Mouse (Mus musculus): ENCODE measurements around the gene Cyb5r2. TPM values are rescaled to one million over a fixed set of nuclear protein-coding genes. Genes with fewer than 3 reads are reported as not detected.

Cyb5r2 gene
- polyA plus RNA-seq, 1 experiment from 2014 or later: 0.08 TPM

GRCm38 (mm10) chr7:107722536-107722935 is 35.3 kb downstream of the Cyb5r2 start:
- no peak for DNase-seq (ENCODE audit: low spot score)

GRCm38 (mm10) chr7:107720771-107721170 is 37.1 kb downstream of the Cyb5r2 start:
- DNase-seq (ENCODE audit: low spot score): no peak

- DNase-seq (ENCODE audit: low spot score): no peak
Measured at GRCm38 (mm10) chr7:107714067-107714466, 43.8 kb downstream of the Cyb5r2 start.

- no peak for DNase-seq (ENCODE audit: low spot score)
Measured at GRCm38 (mm10) chr7:107712743-107713142, 45.1 kb downstream of the Cyb5r2 start.

- DNase-seq (ENCODE audit: low spot score): peak; percentile 92
Measured at GRCm38 (mm10) chr7:107708491-107709112, 49.2 kb downstream of the Cyb5r2 start.

- peak; percentile 93 for DNase-seq (ENCODE audit: low spot score)
Measured at GRCm38 (mm10) chr7:107707650-107708049, 50.2 kb downstream of the Cyb5r2 start.

GRCm38 (mm10) chr7:107705941-107706340 is 51.9 kb downstream of the Cyb5r2 start:
- no peak for DNase-seq (ENCODE audit: low spot score)

DNA sequence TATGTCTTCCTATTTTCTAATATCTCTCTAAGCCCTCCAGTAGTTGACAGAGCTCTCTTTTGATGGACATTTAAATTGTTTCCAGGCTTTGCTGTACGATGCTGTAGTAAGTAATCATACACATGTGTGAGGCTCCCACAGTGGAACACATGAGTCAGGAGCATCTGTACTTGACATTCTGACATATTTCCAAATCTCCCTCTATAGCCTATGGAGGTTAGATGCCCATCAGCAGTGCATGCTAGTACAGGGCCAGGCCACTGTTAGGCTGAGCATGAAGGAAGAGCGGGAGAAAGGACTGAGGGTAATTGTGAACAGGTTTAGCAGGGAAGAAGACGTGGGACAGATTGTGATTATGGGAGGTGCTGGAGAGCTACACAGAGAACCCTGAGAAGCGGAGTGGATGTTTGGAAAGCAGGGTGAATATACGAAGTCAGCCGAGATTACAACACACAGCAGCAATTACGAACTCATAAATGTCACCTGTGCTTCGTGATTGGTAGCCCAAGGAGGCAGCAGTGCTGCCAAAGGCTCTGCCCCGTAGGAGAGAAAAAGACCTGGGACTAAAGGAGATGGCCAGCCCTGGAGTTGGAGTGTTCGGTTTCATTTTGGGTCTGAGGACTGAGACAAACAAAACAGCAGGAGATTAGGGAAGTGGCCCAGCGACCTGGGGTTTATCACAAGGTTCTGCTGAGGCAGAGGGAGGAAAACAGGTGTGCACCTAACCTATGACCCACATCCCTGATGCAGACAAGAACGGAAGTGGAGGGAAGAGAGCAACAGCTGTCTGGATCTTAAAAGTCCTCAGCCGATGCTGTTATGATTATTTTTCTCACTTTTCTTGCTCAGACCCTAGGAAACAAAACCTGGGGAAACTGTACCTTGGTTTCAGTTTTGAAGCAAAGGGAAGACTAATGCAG is 55.1 kb downstream of the Cyb5r2 start:
- DNase-seq (ENCODE audit: low spot score): peak; percentile 77

DNA sequence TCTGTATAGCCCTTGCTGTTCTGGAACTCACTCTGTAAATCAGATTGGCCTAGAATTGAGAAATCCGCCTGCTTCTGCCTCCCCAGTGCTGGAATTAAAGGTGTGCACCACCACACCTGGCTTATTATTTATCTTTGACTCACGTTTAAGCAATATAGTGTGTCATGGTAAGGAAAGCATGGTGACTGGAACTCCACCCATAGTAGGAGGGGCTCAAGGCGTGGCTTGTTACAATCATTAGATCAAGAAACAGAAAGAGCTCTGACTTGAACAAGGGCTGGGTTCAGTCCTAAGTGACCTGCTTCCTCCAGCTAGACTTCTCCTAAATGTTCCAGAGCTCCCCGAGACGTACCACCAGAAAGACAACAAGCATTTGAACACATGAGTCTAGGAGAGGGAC is 57.2 kb downstream of the Cyb5r2 start:
- DNase-seq (ENCODE audit: low spot score): no peak

GRCm38 (mm10) chr7:107699926-107700325 is 57.9 kb downstream of the Cyb5r2 start:
- no peak for DNase-seq (ENCODE audit: low spot score)

Other genes starting within 250 kb of the Cyb5r2 start
- 12.7 and 14.3 TPM in 2 replicates for gene Olfml1, start 190.6 kb downstream of the Cyb5r2 start, polyA plus RNA-seq (2015; fragmentation: Nextera tagmentation; extraction: Ambion mirVana)
- gene Ppfibp2, start 162.8 kb downstream of the Cyb5r2 start, polyA plus RNA-seq (2015; fragmentation: Nextera tagmentation; extraction: Ambion mirVana): 2.4 and 3.0 TPM in 2 replicates
- not detected in 2 replicates for gene 5330417H12Rik, start 132.9 kb downstream of the Cyb5r2 start, polyA plus RNA-seq (2015; fragmentation: Nextera tagmentation; extraction: Ambion mirVana)
- gene Ovch2, start 43.2 kb upstream of the Cyb5r2 start, polyA plus RNA-seq (2015; fragmentation: Nextera tagmentation; extraction: Ambion mirVana): not detected in 2 replicates
- gene Olfr467, start 54.2 kb upstream of the Cyb5r2 start, polyA plus RNA-seq (2015; fragmentation: Nextera tagmentation; extraction: Ambion mirVana): not detected in 2 replicates
- not detected in 2 replicates for gene Olfr469, start 67.5 kb upstream of the Cyb5r2 start, polyA plus RNA-seq (2015; fragmentation: Nextera tagmentation; extraction: Ambion mirVana)
- not detected in 2 replicates for gene Olfr470, start 89.5 kb upstream of the Cyb5r2 start, polyA plus RNA-seq (2015; fragmentation: Nextera tagmentation; extraction: Ambion mirVana)
- not detected in 2 replicates for gene Olfr472, start 139.9 kb upstream of the Cyb5r2 start, polyA plus RNA-seq (2015; fragmentation: Nextera tagmentation; extraction: Ambion mirVana)
- not detected in 2 replicates for gene Olfr473, start 172.4 kb upstream of the Cyb5r2 start, polyA plus RNA-seq (2015; fragmentation: Nextera tagmentation; extraction: Ambion mirVana)
- gene Olfr474, start 196.6 kb upstream of the Cyb5r2 start, polyA plus RNA-seq (2015; fragmentation: Nextera tagmentation; extraction: Ambion mirVana): not detected in 2 replicates
- gene Olfr476, start 206.8 kb upstream of the Cyb5r2 start, polyA plus RNA-seq (2015; fragmentation: Nextera tagmentation; extraction: Ambion mirVana): not detected in 2 replicates
- not detected in 2 replicates for gene Olfr477, start 228.7 kb upstream of the Cyb5r2 start, polyA plus RNA-seq (2015; fragmentation: Nextera tagmentation; extraction: Ambion mirVana)